Mouse (Mus musculus) lung, adult 2 months (tissue): ENCODE measurements around the gene Il1r1.

Experiments used
- CTCF ChIP-seq: fragments of 200-500 bp; IDR thresholded peaks from 2 replicates; pipeline ENCODE4 v1.5.1; 2011; ENCODE audit warnings: mild to moderate bottlenecking, low read length, control low read depth; ENCODE audit not compliant: insufficient read depth
- POLR2A ChIP-seq: fragments of 200-500 bp; IDR thresholded peaks from 2 replicates; pipeline ENCODE4 v1.6.1; 2011; ENCODE audit warnings: low read depth, mild to moderate bottlenecking, control low read depth, low read length, borderline replicate concordance; ENCODE audit errors: extremely low read depth

DNA sequence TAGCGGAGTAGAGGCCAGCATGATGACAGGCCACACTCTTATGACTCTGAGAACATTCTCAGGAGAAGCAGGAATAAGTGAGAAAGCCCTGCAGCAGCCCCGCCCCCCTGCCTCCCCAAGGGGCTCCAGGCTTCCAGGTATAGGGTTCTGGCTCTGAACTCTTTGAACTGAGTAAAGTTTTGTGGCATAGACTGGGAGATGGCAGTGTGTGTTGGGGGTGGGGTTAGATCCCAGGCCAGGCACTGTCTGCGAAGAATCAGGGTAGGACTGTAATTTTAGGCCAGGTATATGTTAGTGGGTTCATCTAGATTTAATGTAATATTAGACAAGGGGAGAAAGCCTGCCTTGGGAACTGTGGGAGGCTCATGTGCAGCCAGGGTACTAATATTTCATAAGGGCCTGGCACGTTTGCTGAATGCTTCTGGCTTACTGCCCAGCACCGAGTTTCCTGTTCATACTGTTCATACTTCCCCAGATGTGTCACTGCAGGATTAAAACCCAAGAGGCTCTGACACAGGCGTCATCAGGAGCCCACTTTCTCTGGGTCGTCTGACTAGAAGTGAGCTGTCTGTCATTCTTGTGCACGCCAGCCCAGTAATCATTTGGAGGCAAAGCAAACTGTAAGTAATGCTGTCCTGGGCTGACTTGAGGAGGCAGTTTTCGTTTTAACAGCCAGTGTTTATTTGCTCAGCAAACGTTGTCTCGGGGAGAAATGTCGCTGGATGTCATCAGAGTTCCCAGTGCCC, at the start of gene Il1r1:
- TF ChIP-seq CTCF (no peak), POLR2A (no peak)
